Mouse (Mus musculus): ENCODE measurements around the gene Vps16. TPM values are rescaled to one million over a fixed set of nuclear protein-coding genes. Genes with fewer than 3 reads are reported as not detected.
A peak's percentile ranks its signal among the peaks of the same experiment; 100 is the strongest.

Vps16 gene
- total and polyA plus RNA-seq, 3 experiments, result 90.0 to 114 TPM; not detected in 1

GRCm38 (mm10) chr2:130449021-130449793 lies 25.1 kb downstream of the Vps16 start:
- Histone ChIP-seq H3K4me3 (ENCODE audit: control insufficient read depth in 1 of 2, insufficient read depth in 1 of 2, low read depth in 2 of 2, low read length in 2 of 2) (peak overlapping the region; percentile 87 to 97), H3K4me1 (ENCODE audit: control insufficient read depth in 1 of 2, insufficient read depth in 2 of 2, low read length in 2 of 2) (peaks cover 11 to 24% of the 10 kb centered on the region in 2 experiments), H3K36me3 (ENCODE audit: control insufficient read depth in 1 of 2, insufficient read depth in 2 of 2, low read length in 2 of 2) (peaks cover 0 to 33% of the 10 kb centered on the region in 2 experiments; a peak in 2 of 4 replicates), H3K27me3 (ENCODE audit: control insufficient read depth in 1 of 2, insufficient read depth in 2 of 2, low read length in 2 of 2) (no peaks in the 10 kb centered on the region), H3K79me2 (ENCODE audit: control insufficient read depth, insufficient read depth, low read length, poor library complexity) (peaks cover 24% of the 10 kb centered on the region), H3K9ac (ENCODE audit: control insufficient read depth, low read depth, low read length, poor library complexity, severe bottlenecking) (peak overlapping the region; percentile 93), H3K27ac (ENCODE audit: control insufficient read depth, low read depth, low read length) (no peak overlapping the region), H3K9me3 (replicated peaks; ENCODE audit: insufficient read depth, low read length) (no peaks in the 10 kb centered on the region)
- DNase-seq (ENCODE audit: low read depth, low spot score), result peak; percentile 36
- TF ChIP-seq MEF2A (IDR thresholded peaks at IDR 0.05; ENCODE audit: extremely low read depth, insufficient replicate concordance, low read depth, low read length, poor library complexity, severe bottlenecking), result no peak
- TF ChIP-seq SIN3A (IDR thresholded peaks at IDR 0.05; ENCODE audit: low read length), result peak; percentile 40; the same call in 1 of the 2 replicates

- Histone ChIP-seq H3K36me3 (ENCODE audit: control insufficient read depth in 1 of 2, insufficient read depth in 2 of 2, low read length in 2 of 2) (peaks cover 0 to 40% of the 10 kb centered on the region in 2 experiments; a peak in 2 of 4 replicates), H3K27ac (ENCODE audit: control insufficient read depth, low read depth, low read length) (peak within 1 kb of the TSS; percentile 65), H3K27me3 (ENCODE audit: control insufficient read depth in 1 of 2, insufficient read depth in 2 of 2, low read length in 2 of 2) (no peaks in the 10 kb centered on the region), H3K79me2 (ENCODE audit: control insufficient read depth, insufficient read depth, low read length, poor library complexity) (peaks cover 31% of the 10 kb centered on the region), H3K4me3 (ENCODE audit: control insufficient read depth in 1 of 2, insufficient read depth in 1 of 2, low read depth in 2 of 2, low read length in 2 of 2) (peak within 1 kb of the TSS; percentile 87 to 97), H3K9me3 (replicated peaks; ENCODE audit: insufficient read depth, low read length) (no peaks in the 10 kb centered on the region), H3K4me1 (ENCODE audit: control insufficient read depth in 1 of 2, insufficient read depth in 2 of 2, low read length in 2 of 2) (peaks cover 17 to 31% of the 10 kb centered on the region in 2 experiments), H3K9ac (ENCODE audit: control insufficient read depth, low read depth, low read length, poor library complexity, severe bottlenecking) (peak within 1 kb of the TSS; percentile 93)
- peak; percentile 91 for DNase-seq (ENCODE audit: low read depth, low spot score)
- TF ChIP-seq TBP (IDR thresholded peaks at IDR 0.05; ENCODE audit: low read depth, low read length), result no peak
- no peak for TF ChIP-seq GATA1 (IDR thresholded peaks at IDR 0.05; ENCODE audit: low read depth, low read length)
- no peak for TF ChIP-seq MYB (IDR thresholded peaks at IDR 0.05; ENCODE audit: low read depth, low read length)
- TF ChIP-seq POLR2A (IDR thresholded peaks at IDR 0.05; ENCODE audit: control insufficient read depth in 1 of 2, insufficient read depth in 1 of 2, low read depth in 1 of 2, low read length in 2 of 2, poor library complexity in 1 of 2), result peak; percentile 81 to 93
- TF ChIP-seq MAX (IDR thresholded peaks at IDR 0.05; ENCODE audit: low read length), result peak; percentile 43; the same call in 1 of the 2 replicates
- TF ChIP-seq MAZ (IDR thresholded peaks at IDR 0.05; ENCODE audit: low read depth, low read length), result peak; percentile 44; the same call in 1 of the 2 replicates
- TF ChIP-seq ZKSCAN1 (IDR thresholded peaks at IDR 0.05; ENCODE audit: low read depth, low read length), result no peak
- TF ChIP-seq BHLHE40 (IDR thresholded peaks at IDR 0.05; ENCODE audit: borderline replicate concordance, low read depth, low read length), result no peak
- TF ChIP-seq GABPA (IDR thresholded peaks at IDR 0.05; ENCODE audit: low read depth, low read length), result peak; percentile 50; the same call in 1 of the 2 replicates
- TF ChIP-seq ETS1 (IDR thresholded peaks at IDR 0.05; ENCODE audit: low read depth, low read length), result no peak; the same call in 1 of the 2 replicates
- TF ChIP-seq POLR2AphosphoS5 (IDR thresholded peaks at IDR 0.05; ENCODE audit: borderline replicate concordance, low read depth, low read length), result no peak
- no peak for TF ChIP-seq ZNF384 (IDR thresholded peaks at IDR 0.05; ENCODE audit: low read depth, low read length)
- TF ChIP-seq SIN3A (IDR thresholded peaks at IDR 0.05; ENCODE audit: low read length), result peak; percentile 56; the same call in 1 of the 2 replicates
- no peak for TF ChIP-seq MYC (IDR thresholded peaks at IDR 0.05; ENCODE audit: low read depth, low read length)
- TF ChIP-seq CHD2 (IDR thresholded peaks at IDR 0.05; ENCODE audit: low read length), result no peak
- 0 out of 2 replicates have a peak, but pooled peaks have one; percentile 13 for TF ChIP-seq USF1 (IDR thresholded peaks at IDR 0.05; ENCODE audit: low read depth, low read length)
- TF ChIP-seq USF2 (IDR thresholded peaks at IDR 0.05; ENCODE audit: borderline replicate concordance in 1 of 2, insufficient read depth in 1 of 2, low read depth in 1 of 2, low read length in 2 of 2), result no peak
- TF ChIP-seq KAT2A (conservative IDR thresholded peaks at IDR 0.05; ENCODE audit: low read depth, low read length), result no peak; the same call in 1 of the 2 replicates
- TF ChIP-seq NELFE (IDR thresholded peaks at IDR 0.05; ENCODE audit: low read depth, low read length), result peak; percentile 88
- TF ChIP-seq RCOR1 (IDR thresholded peaks at IDR 0.05; ENCODE audit: low read depth, low read length), result no peak
- peak; percentile 68 for TF ChIP-seq NRF1 (IDR thresholded peaks at IDR 0.05; ENCODE audit: insufficient read depth, low read depth, low read length, poor library complexity, severe bottlenecking)
- TF ChIP-seq ZMIZ1 (IDR thresholded peaks at IDR 0.05; ENCODE audit: low read depth, low read length), result peak; percentile 88
- TF ChIP-seq EP300 (IDR thresholded peaks at IDR 0.05; ENCODE audit: low read depth in 1 of 2, low read length in 2 of 2), result no peak; a peak in 1 of 4 replicates
- TF ChIP-seq ZC3H11A (IDR thresholded peaks at IDR 0.05; ENCODE audit: low read depth, low read length), result no peak
- TF ChIP-seq CTCF (IDR thresholded peaks at IDR 0.05 in 2 of 3, conservative IDR thresholded peaks at IDR 0.05 in 1 of 3; ENCODE audit: control insufficient read depth in 1 of 3, insufficient read depth in 1 of 3, low read depth in 2 of 3, low read length in 3 of 3, poor library complexity in 1 of 3, severe bottlenecking in 1 of 3), result no peak
- peak; percentile 73; the same call in 1 of the 2 replicates for TF ChIP-seq HCFC1 (IDR thresholded peaks at IDR 0.05; ENCODE audit: low read depth, low read length)
- peak; percentile 82 for TF ChIP-seq POLR2AphosphoS2 (IDR thresholded peaks at IDR 0.05; ENCODE audit: low read length)
Measured at GRCm38 (mm10) chr2:130449794-130450433, 25.8 kb downstream of the Vps16 start, which contains the start of gene Ptpra. Ptpra (plus strand) TSS chr2:130450278.

Measured in MEL (cell line).